Mouse (Mus musculus) lung, embryonic 16.5 days (tissue): ENCODE measurements at regions not wholly inside any gene's neighbourhood (a gene's known extent, or its start where the extent isn't known, plus 50 kb on each side); places are given as distances from the start of the nearest gene placed in this dataset.

Experiments
- ATAC-seq: fragments of 200-750 bp; cut with Nextera tagmentation; 2 replicates; pipeline ENCODE4 v1.8.0; 2017; ENCODE audit warnings: low read depth, mild to moderate bottlenecking, moderate library complexity
- H3K27ac ChIP-seq: fragments of 300-500 bp; sonication (generic); 2 replicates; pipeline ENCODE4 v1.5.1; 2014; ENCODE audit warnings: mild to moderate bottlenecking, control low read depth, low read length
- H3K27me3 ChIP-seq: fragments of 300-500 bp; sonication (generic); 2 replicates; pipeline ENCODE4 v1.6.1; 2014; ENCODE audit warnings: low read depth, low read length, mixed read lengths; ENCODE audit not compliant: control insufficient read depth, insufficient read depth
- H3K36me3 ChIP-seq: fragments of 300-500 bp; sonication (generic); 2 replicates; pipeline ENCODE4 v1.6.1; 2014; ENCODE audit warnings: low read length; ENCODE audit not compliant: control insufficient read depth, insufficient read depth
- H3K4me1 ChIP-seq: fragments of 300-500 bp; sonication (generic); replicated peaks from 2 replicates; pipeline ENCODE4 v1.6.1; 2014; ENCODE audit warnings: low read length, mixed read lengths; ENCODE audit not compliant: control insufficient read depth, insufficient read depth
- H3K4me2 ChIP-seq: fragments of 300-500 bp; sonication (generic); 2 replicates; pipeline ENCODE4 v1.6.1; 2014; ENCODE audit warnings: low read depth, low read length, control low read depth
- H3K4me3 ChIP-seq: fragments of 300-500 bp; sonication (generic); 2 replicates; pipeline ENCODE4 v1.5.1; 2014; ENCODE audit warnings: mild to moderate bottlenecking, low read length, control low read depth
- H3K9ac ChIP-seq: fragments of 300-500 bp; sonication (generic); 2 replicates; pipeline ENCODE4 v1.6.1; 2014; ENCODE audit warnings: low read length, control low read depth
- H3K9me3 ChIP-seq: fragments of 300-500 bp; sonication (generic); 2 replicates; pipeline ENCODE4 v1.6.1; 2016; ENCODE audit warnings: low read length; ENCODE audit not compliant: control insufficient read depth
- WGBS: fragments of 180-500 bp; shearing (Covaris S2); extraction: QIAGEN DNeasy Blood & Tissue Kit; methylation state at CpG from one replicate; pipeline ENCODE4 v1.1.7; 2014; 5-methylcytosine and 5-hydroxymethylcytosine counted together

GRCm38 (mm10) chr15:40223272-40223671 is 89.1 kb downstream of the 9330182O14Rik start:
- Histone ChIP-seq H3K36me3 (no peaks in the 10 kb centered on the region), H3K27ac (no peak overlapping the region), H3K9me3 (0 out of 2 replicates have a peak, but pooled peaks cover 3% of the 10 kb centered on the region), H3K4me2 (no peak overlapping the region), H3K4me1 (no peaks in the 10 kb centered on the region), H3K4me3 (no peak overlapping the region), H3K9ac (no peak overlapping the region), H3K27me3 (no peaks in the 10 kb centered on the region)
- no peak for ATAC-seq
- 86% methylated on average over 3 of the region's 3 CpGs for WGBS

GRCm38 (mm10) chr15:40241764-40242163 is 107.6 kb downstream of the 9330182O14Rik start:
- Histone ChIP-seq H3K36me3 (no peaks in the 10 kb centered on the region), H3K27ac (no peak overlapping the region), H3K9me3 (no peaks in the 10 kb centered on the region), H3K9ac (no peak overlapping the region), H3K27me3 (no peaks in the 10 kb centered on the region), H3K4me3 (no peak overlapping the region), H3K4me1 (no peaks in the 10 kb centered on the region), H3K4me2 (no peak overlapping the region)
- WGBS, result 78% methylated on average over 4 of the region's 4 CpGs
- no peak for ATAC-seq

GRCm38 (mm10) chr15:40248966-40249365 is 114.8 kb downstream of the 9330182O14Rik start:
- Histone ChIP-seq H3K4me1 (no peaks in the 10 kb centered on the region), H3K9me3 (no peaks in the 10 kb centered on the region), H3K36me3 (no peaks in the 10 kb centered on the region), H3K4me3 (no peak overlapping the region), H3K27me3 (no peaks in the 10 kb centered on the region), H3K4me2 (no peak overlapping the region), H3K27ac (no peak overlapping the region), H3K9ac (no peak overlapping the region)
- peak; percentile 51; the same call in 1 of the 2 replicates for ATAC-seq
- 53% methylated on average over 4 of the region's 4 CpGs for WGBS

GRCm38 (mm10) chr15:40259433-40259832 is 125.3 kb downstream of the 9330182O14Rik start:
- Histone ChIP-seq H3K4me2 (no peak overlapping the region), H3K27ac (no peak overlapping the region), H3K9me3 (no peaks in the 10 kb centered on the region), H3K36me3 (no peaks in the 10 kb centered on the region), H3K4me3 (no peak overlapping the region), H3K4me1 (no peaks in the 10 kb centered on the region), H3K9ac (no peak overlapping the region), H3K27me3 (no peaks in the 10 kb centered on the region)
- WGBS, result 54% methylated on average over 5 of the region's 5 CpGs
- ATAC-seq, result no peak

GRCm38 (mm10) chr15:40279021-40279420 is 144.9 kb downstream of the 9330182O14Rik start:
- no peaks in the 10 kb centered on the region for H3K27me3 ChIP-seq
- H3K36me3 ChIP-seq, result no peaks in the 10 kb centered on the region
- no peaks in the 10 kb centered on the region for H3K4me1 ChIP-seq
- WGBS, result 59% methylated on average over 1 of the region's 1 CpGs
- no peak for ATAC-seq
- H3K4me3 ChIP-seq, result no peak overlapping the region
- no peak overlapping the region for H3K4me2 ChIP-seq
- no peaks in the 10 kb centered on the region for H3K9me3 ChIP-seq
- no peak overlapping the region for H3K9ac ChIP-seq
- H3K27ac ChIP-seq, result no peak overlapping the region

- Histone ChIP-seq H3K4me3 (no peak overlapping the region), H3K36me3 (no peaks in the 10 kb centered on the region), H3K4me1 (no peaks in the 10 kb centered on the region), H3K9ac (no peak overlapping the region), H3K27ac (no peak overlapping the region), H3K9me3 (no peaks in the 10 kb centered on the region), H3K27me3 (no peaks in the 10 kb centered on the region), H3K4me2 (no peak overlapping the region)
- ATAC-seq, result no peak
Measured at GRCm38 (mm10) chr15:40280551-40280950, 146.4 kb downstream of the 9330182O14Rik start.

GRCm38 (mm10) chr15:40281078-40281720 is 147.0 kb downstream of the 9330182O14Rik start:
- H3K36me3 ChIP-seq, result no peaks in the 10 kb centered on the region
- no peaks in the 10 kb centered on the region for H3K9me3 ChIP-seq
- no peaks in the 10 kb centered on the region for H3K27me3 ChIP-seq
- H3K4me3 ChIP-seq, result no peak overlapping the region
- no peak overlapping the region for H3K4me2 ChIP-seq
- no peak for ATAC-seq
- H3K9ac ChIP-seq, result no peak overlapping the region
- H3K4me1 ChIP-seq, result no peaks in the 10 kb centered on the region
- WGBS, result 76% methylated on average over 1 of the region's 1 CpGs
- no peak overlapping the region for H3K27ac ChIP-seq

GRCm38 (mm10) chr15:40291602-40292001 is 157.4 kb downstream of the 9330182O14Rik start:
- WGBS, result 65% methylated on average over 1 of the region's 1 CpGs
- H3K4me1 ChIP-seq, result no peaks in the 10 kb centered on the region
- H3K9ac ChIP-seq, result no peak overlapping the region
- ATAC-seq, result no peak
- H3K36me3 ChIP-seq, result no peaks in the 10 kb centered on the region
- H3K4me3 ChIP-seq, result no peak overlapping the region
- H3K27ac ChIP-seq, result no peak overlapping the region
- H3K27me3 ChIP-seq, result no peaks in the 10 kb centered on the region
- no peak overlapping the region for H3K4me2 ChIP-seq
- no peaks in the 10 kb centered on the region for H3K9me3 ChIP-seq

- H3K27me3 ChIP-seq, result no peaks in the 10 kb centered on the region
- H3K4me1 ChIP-seq, result no peaks in the 10 kb centered on the region
- no peak overlapping the region for H3K9ac ChIP-seq
- H3K4me3 ChIP-seq, result no peak overlapping the region
- no peak overlapping the region for H3K27ac ChIP-seq
- H3K4me2 ChIP-seq, result no peak overlapping the region
- no peaks in the 10 kb centered on the region for H3K36me3 ChIP-seq
- ATAC-seq, result no peak
- 51% methylated on average over 2 of the region's 2 CpGs for WGBS
- no peaks in the 10 kb centered on the region for H3K9me3 ChIP-seq
Measured at GRCm38 (mm10) chr15:40312226-40312625, 178.1 kb downstream of the 9330182O14Rik start.

GRCm38 (mm10) chr15:40339746-40340145 is 205.6 kb downstream of the 9330182O14Rik start:
- H3K36me3 ChIP-seq, result no peaks in the 10 kb centered on the region
- WGBS, result 41% methylated on average over 2 of the region's 2 CpGs
- no peak overlapping the region for H3K4me3 ChIP-seq
- no peak overlapping the region for H3K4me2 ChIP-seq
- ATAC-seq, result no peak; the same call in 1 of the 2 replicates
- no peaks in the 10 kb centered on the region for H3K9me3 ChIP-seq
- H3K9ac ChIP-seq, result no peak overlapping the region
- H3K4me1 ChIP-seq, result no peaks in the 10 kb centered on the region
- no peak overlapping the region for H3K27ac ChIP-seq
- H3K27me3 ChIP-seq, result no peaks in the 10 kb centered on the region
